Mouse (Mus musculus) limb, embryonic 12.5 days (tissue): Measurements from ENCODE around the gene Vmn2r16. TPM values are rescaled to one million over a fixed set of nuclear protein-coding genes. Genes with fewer than 3 reads are reported as not detected.

Experiments
- ATAC-seq: fragments of 200-750 bp; cut with Nextera tagmentation; 2 replicates; pipeline ENCODE4 v1.8.0; 2017; ENCODE audit warnings: low read depth, moderate TSS enrichment; ENCODE audit not compliant: insufficient number of reproducible peaks, insufficient read depth, low FRiP score, low TSS enrichment
- H3K27ac ChIP-seq: fragments of 300-500 bp; sonication (generic); 2 replicates; pipeline ENCODE4 v1.5.1; 2016; ENCODE audit warnings: mild to moderate bottlenecking, moderate library complexity
- H3K27me3 ChIP-seq: fragments of 300-500 bp; sonication (generic); 2 replicates; pipeline ENCODE4 v1.6.1; 2016; ENCODE audit warnings: mild to moderate bottlenecking, moderate library complexity
- H3K36me3 ChIP-seq: fragments of 300-500 bp; sonication (generic); 2 replicates; pipeline ENCODE4 v1.6.1; 2016; ENCODE audit warnings: mild to moderate bottlenecking, moderate library complexity
- H3K4me1 ChIP-seq: fragments of 300-500 bp; sonication (generic); replicated peaks from 2 replicates; pipeline ENCODE4 v1.6.1; 2016
- H3K4me2 ChIP-seq: fragments of 300-500 bp; sonication (generic); 2 replicates; pipeline ENCODE4 v1.6.1; 2016; ENCODE audit warnings: mild to moderate bottlenecking, moderate library complexity
- H3K4me3 ChIP-seq: fragments of 300-500 bp; sonication (generic); replicated peaks from 2 replicates; pipeline ENCODE4 v1.5.1; 2016; ENCODE audit warnings: mild to moderate bottlenecking
- H3K9ac ChIP-seq: fragments of 300-500 bp; sonication (generic); replicated peaks from 2 replicates; pipeline ENCODE4 v1.6.1; 2016; ENCODE audit warnings: mild to moderate bottlenecking, moderate library complexity
- H3K9me3 ChIP-seq: fragments of 300-500 bp; sonication (generic); 2 replicates; pipeline ENCODE4 v1.6.1; 2016; ENCODE audit warnings: mild to moderate bottlenecking, moderate library complexity
- WGBS: fragments of 180-500 bp; shearing (Covaris S2); methylation state at CpG from one replicate; pipeline ENCODE4 v1.1.7; 2016; 5-methylcytosine and 5-hydroxymethylcytosine counted together
- polyA plus RNA-seq: library from polyadenylated mRNA; unstranded; fragments of >200 nt; fragmentation: Nextera tagmentation; extraction: Ambion mirVana; gene quantifications from 2 replicates; pipeline ENCODE4 v1.2.1, GENCODE M21; 2016

Gene Vmn2r16
- polyA plus RNA-seq = not detected in 2 replicates

- Histone ChIP-seq H3K4me3 (no peak within 1 kb of the TSS), H3K9me3 (peaks cover 19% of the 10 kb centered on the region), H3K9ac (no peak within 1 kb of the TSS), H3K4me2 (no peak within 1 kb of the TSS), H3K27ac (no peak within 1 kb of the TSS), H3K36me3 (no peaks in the 10 kb centered on the region), H3K27me3 (no peaks in the 10 kb centered on the region), H3K4me1 (no peaks in the 10 kb centered on the region)
- WGBS = 56% methylated on average over 2 of the region's 2 CpGs
- no peak for ATAC-seq
Observed at GRCm38 (mm10) chr5:109329862-109330261, at the start of gene Vmn2r16. TSS of gene Vmn2r16 (plus strand) at chr5:109330162.

GRCm38 (mm10) chr5:109294655-109295054 is 35.3 kb upstream of the Vmn2r16 start:
- peaks cover 4% of the 10 kb centered on the region; the same call in 1 of the 2 replicates for H3K9me3 ChIP-seq
- H3K9ac ChIP-seq = no peak overlapping the region
- H3K27me3 ChIP-seq = no peaks in the 10 kb centered on the region
- no peak overlapping the region for H3K27ac ChIP-seq
- whole genome bisulfite sequencing = 78% methylated on average over 3 of the region's 3 CpGs
- no peaks in the 10 kb centered on the region for H3K4me1 ChIP-seq
- no peak overlapping the region for H3K4me2 ChIP-seq
- no peak overlapping the region for H3K4me3 ChIP-seq
- no peak for ATAC-seq
- H3K36me3 ChIP-seq = no peaks in the 10 kb centered on the region

DNA sequence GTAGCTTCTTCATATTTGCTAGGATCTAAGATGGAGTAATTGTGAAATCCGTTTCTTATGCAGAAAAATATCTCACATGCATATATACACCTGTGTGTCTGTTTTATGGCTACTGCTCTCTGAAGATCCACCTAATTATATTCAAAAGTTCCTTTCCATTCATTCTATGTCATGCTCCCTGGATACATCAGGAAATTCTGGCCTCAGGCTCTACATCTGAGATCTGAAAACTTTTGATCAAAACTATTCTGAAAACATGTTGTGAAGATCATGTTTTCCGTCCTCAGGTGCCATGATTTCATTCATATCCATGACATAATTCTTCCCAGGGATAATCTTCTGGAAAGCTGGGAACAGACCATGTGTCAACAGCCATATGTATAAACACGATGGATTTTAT is 32.4 kb upstream of the Vmn2r16 start, which contains the start of gene Vmn2r15:
TSS of gene Vmn2r15 (minus strand) at position 101 of the 400 bp plus-strand sequence.
- no peak for ATAC-seq
- Histone ChIP-seq H3K4me2 (no peak within 1 kb of the TSS), H3K4me1 (no peaks in the 10 kb centered on the region), H3K9me3 (0 out of 2 replicates have a peak, but pooled peaks cover 2% of the 10 kb centered on the region), H3K36me3 (no peaks in the 10 kb centered on the region), H3K4me3 (no peak within 1 kb of the TSS), H3K9ac (no peak within 1 kb of the TSS), H3K27ac (no peak within 1 kb of the TSS), H3K27me3 (no peaks in the 10 kb centered on the region)
- 56% methylated on average over 3 of the region's 3 CpGs for WGBS

DNA sequence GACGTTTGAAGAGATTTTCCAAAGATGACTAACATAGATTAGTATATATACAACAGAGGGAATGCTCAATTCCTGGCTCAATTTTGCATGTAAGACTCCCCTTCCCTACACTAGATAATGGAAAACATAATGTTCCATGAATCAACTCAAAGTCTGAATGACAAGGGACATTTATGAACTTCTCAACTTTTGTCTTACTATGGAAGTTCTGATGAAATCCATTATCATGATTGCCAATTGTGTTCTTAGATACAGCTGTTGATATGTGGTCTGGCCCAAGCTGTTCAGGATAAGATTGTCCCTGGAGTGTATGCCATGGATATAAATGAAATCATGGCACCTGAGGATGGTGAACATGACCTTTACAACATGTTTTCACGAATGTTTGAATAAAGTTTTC is 89.4 kb downstream of the Vmn2r16 start, which contains the start of gene Vmn2r17:
TSS of gene Vmn2r17 (plus strand) at position 301 of the 400 bp plus-strand sequence.
- no peak for ATAC-seq
- 47% methylated on average over 2 of the region's 2 CpGs for WGBS
- H3K4me1 ChIP-seq = no peaks in the 10 kb centered on the region
- no peaks in the 10 kb centered on the region for H3K27me3 ChIP-seq
- no peak within 1 kb of the TSS for H3K9ac ChIP-seq
- H3K4me3 ChIP-seq = no peak within 1 kb of the TSS
- H3K4me2 ChIP-seq = no peak within 1 kb of the TSS
- H3K27ac ChIP-seq = no peak within 1 kb of the TSS
- no peaks in the 10 kb centered on the region for H3K36me3 ChIP-seq
- peaks cover 4% of the 10 kb centered on the region; the same call in 1 of the 2 replicates for H3K9me3 ChIP-seq

Other genes starting within 250 kb of the Vmn2r16 start
- gene Vmn2r12, start 232.2 kb upstream of the Vmn2r16 start, polyA plus RNA-seq = not detected in 2 replicates
- not detected in 2 replicates for gene Vmn2r13, start 138.0 kb upstream of the Vmn2r16 start, polyA plus RNA-seq
- gene Vmn2r14, start 105.5 kb upstream of the Vmn2r16 start, polyA plus RNA-seq = not detected in 2 replicates
- not detected in 2 replicates for gene Vmn2r15, start 32.5 kb upstream of the Vmn2r16 start, polyA plus RNA-seq
- not detected in 2 replicates for gene Vmn2r17, start 89.5 kb downstream of the Vmn2r16 start, polyA plus RNA-seq
- gene Crlf2, start 228.8 kb downstream of the Vmn2r16 start, polyA plus RNA-seq = 6.3 and 9.4 TPM in 2 replicates